Mouse (Mus musculus) CD8-positive naive resting alpha-beta T cell, adult 2 months (primary cell): ENCODE results near the gene Rsad1.

Experiments
- DNase-seq, 2 experiments: peaks; one replicate each; pipeline ENCODE4 v3.0.0; 2022; ENCODE audit warnings: low read depth in 2 of 2, low spot score in 2 of 2

Gene Rsad1

GRCm38 (mm10) chr11:94548041-94548784 lies 842 bp downstream of the Rsad1 start:
- DNase-seq = no peak

- DNase-seq = no peak
Observed at GRCm38 (mm10) chr11:94547271-94547670, 1.8 kb downstream of the Rsad1 start.

GRCm38 (mm10) chr11:94546381-94546780 lies 2.7 kb downstream of the Rsad1 start:
- no peak for DNase-seq

GRCm38 (mm10) chr11:94544422-94544821 lies 4.6 kb downstream of the Rsad1 start:
- no peak for DNase-seq

- peak; percentile 32 to 37 for DNase-seq
Observed at GRCm38 (mm10) chr11:94543932-94544331, 5.1 kb downstream of the Rsad1 start.

GRCm38 (mm10) chr11:94543344-94543743 lies 5.7 kb downstream of the Rsad1 start:
- no peak for DNase-seq

- no peak for DNase-seq
Observed at GRCm38 (mm10) chr11:94542400-94542799, 6.7 kb downstream of the Rsad1 start.

- no peak for DNase-seq
Observed at GRCm38 (mm10) chr11:94539761-94540160, 9.3 kb downstream of the Rsad1 start.

GRCm38 (mm10) chr11:94538733-94539292 lies 10.2 kb downstream of the Rsad1 start:
- DNase-seq = no peak

- no peak for DNase-seq
Observed at GRCm38 (mm10) chr11:94533171-94533570, 15.9 kb downstream of the Rsad1 start.

GRCm38 (mm10) chr11:94528879-94529278 lies 20.2 kb downstream of the Rsad1 start:
- DNase-seq = no peak

GRCm38 (mm10) chr11:94526171-94526879 lies 22.7 kb downstream of the Rsad1 start:
- DNase-seq = no peak

GRCm38 (mm10) chr11:94521219-94521843 lies 27.7 kb downstream of the Rsad1 start, which contains the start of gene Mycbpap:
TSS of gene Mycbpap (minus strand) at chr11:94521742.
- DNase-seq = no peak

- no peak for DNase-seq
Observed at GRCm38 (mm10) chr11:94513452-94513851, 35.6 kb downstream of the Rsad1 start.

GRCm38 (mm10) chr11:94508976-94509375 lies 40.1 kb downstream of the Rsad1 start:
- no peak for DNase-seq

GRCm38 (mm10) chr11:94501482-94501881 lies 47.6 kb downstream of the Rsad1 start:
- no peak for DNase-seq

- no peak for DNase-seq
Observed at GRCm38 (mm10) chr11:94500362-94500761, 48.7 kb downstream of the Rsad1 start.

- no peak for DNase-seq
Observed at GRCm38 (mm10) chr11:94499661-94500152, 49.3 kb downstream of the Rsad1 start, which contains the start of gene Epn3. TSS of gene Epn3 (minus strand) at chr11:94499974.

GRCm38 (mm10) chr11:94499035-94499434 lies 50.0 kb downstream of the Rsad1 start:
- no peak for DNase-seq

GRCm38 (mm10) chr11:94498093-94498996 lies 50.7 kb downstream of the Rsad1 start:
- DNase-seq = no peak
